Mouse (Mus musculus): ENCODE data around the gene Acat3.
A peak's percentile ranks its signal among the peaks of the same experiment; 100 is the strongest.
"Not testable (repeated sequence)": the region's sequence is repeated elsewhere in the genome, so short reads cannot be mapped to it uniquely, and the experiment has no call there.

Acat3 gene

DNA sequence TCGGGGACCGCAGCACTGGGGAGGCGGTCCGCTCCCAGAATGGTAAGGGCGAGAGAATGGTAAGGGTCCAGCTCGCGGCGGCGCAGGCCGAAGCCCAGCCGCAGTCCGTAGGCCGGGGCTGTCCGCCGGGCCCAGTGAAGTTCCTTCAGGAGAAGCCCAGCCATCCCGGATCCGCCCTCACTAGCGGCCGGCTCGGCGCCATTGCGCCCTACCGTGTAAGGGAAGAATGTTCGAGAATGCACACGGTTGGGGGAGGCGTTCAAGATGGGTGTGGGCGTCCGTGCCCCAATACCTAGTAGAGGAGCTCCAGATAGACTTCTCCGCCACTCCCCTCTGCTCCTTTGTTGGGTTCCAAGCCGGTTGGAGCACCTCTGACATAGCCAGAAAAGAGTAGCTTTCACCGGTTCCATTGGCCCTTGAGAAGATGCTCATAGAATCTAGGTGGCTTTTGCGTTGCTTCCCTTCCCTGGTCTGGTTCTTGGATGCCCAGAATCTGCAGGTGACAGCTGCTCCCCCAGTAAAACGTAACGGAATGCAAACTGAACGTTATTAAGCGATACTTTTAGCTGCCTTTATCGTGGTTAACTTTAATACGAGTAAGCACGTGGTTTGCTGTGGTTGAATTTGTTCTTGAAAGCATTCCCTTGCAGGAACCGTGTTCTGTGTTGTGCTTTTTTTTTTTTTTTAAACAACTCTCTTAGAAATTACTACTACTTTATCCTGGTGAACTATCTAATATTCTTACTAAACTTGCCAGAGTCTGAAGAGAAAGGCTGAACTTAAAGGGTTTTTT, 23.6 kb downstream of the Acat3 start:
- DNase-seq (ENCODE audit: low spot score), result peak; percentile 37

DNA sequence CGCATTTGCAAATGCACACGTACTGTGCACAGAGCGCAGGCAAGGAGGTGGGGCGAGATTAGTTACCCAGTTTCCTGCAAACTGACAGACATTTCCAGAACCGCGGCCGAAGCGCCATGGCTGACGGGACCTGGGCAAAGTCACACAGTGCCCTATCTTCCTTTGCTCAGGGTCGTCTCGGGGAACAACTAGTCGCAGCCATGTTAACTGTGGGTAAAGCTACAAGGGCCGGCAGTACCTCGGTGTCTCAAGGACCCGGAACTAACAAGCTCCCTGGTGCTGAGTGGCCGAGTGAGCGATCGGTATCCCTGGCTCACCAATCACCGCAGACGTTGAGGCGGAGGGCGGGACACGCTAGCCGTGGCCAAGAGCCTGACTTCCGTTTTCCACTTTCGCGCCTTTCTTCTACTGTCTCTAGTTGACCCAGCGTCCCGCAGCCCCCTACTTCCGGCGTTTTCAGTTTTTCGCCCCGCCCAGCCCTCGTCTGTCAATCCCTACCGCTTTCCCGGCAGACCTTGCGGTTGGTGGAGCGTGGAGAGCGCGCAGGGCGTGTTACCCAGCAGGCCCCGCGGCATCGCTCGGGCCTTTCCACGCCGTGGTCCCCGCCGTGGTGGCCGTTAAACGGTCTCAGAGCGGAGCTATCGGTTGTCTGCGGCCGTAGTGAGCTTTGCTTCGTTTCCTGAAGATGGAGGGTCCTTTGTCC, 24.4 kb downstream of the Acat3 start, which contains the start of gene Mrpl18:
Gene Mrpl18 (minus strand): TSS at position 465 of the 703 bp plus-strand sequence.
- peak; percentile 99 for DNase-seq (ENCODE audit: low spot score)

GRCm38 (mm10) chr17:12915488-12915880, 24.9 kb downstream of the Acat3 start, which contains the start of gene Tcp1:
TSS of gene Tcp1 (plus strand) at chr17:12915701.
- DNase-seq (ENCODE audit: low spot score), result no peak

DNA sequence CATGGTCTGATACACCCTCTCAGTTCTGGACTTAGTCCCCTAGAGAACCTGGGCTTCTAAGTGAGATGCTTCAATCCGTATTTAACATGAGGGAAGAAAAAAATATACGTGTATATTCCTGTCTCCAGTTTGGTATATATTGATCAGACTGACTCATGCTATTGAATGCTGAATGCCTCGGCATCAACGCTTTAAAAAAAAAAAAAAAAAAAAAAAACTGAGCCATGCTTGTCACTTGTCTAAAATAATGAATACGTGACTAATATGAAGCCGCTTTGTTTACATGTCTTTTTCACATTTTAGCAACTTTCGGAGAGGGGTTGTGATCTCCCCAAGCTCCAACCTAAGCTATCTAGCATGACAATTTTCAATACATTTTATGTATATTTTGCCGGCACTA, 30.0 kb downstream of the Acat3 start:
- no peak for DNase-seq (ENCODE audit: low spot score)

DNA sequence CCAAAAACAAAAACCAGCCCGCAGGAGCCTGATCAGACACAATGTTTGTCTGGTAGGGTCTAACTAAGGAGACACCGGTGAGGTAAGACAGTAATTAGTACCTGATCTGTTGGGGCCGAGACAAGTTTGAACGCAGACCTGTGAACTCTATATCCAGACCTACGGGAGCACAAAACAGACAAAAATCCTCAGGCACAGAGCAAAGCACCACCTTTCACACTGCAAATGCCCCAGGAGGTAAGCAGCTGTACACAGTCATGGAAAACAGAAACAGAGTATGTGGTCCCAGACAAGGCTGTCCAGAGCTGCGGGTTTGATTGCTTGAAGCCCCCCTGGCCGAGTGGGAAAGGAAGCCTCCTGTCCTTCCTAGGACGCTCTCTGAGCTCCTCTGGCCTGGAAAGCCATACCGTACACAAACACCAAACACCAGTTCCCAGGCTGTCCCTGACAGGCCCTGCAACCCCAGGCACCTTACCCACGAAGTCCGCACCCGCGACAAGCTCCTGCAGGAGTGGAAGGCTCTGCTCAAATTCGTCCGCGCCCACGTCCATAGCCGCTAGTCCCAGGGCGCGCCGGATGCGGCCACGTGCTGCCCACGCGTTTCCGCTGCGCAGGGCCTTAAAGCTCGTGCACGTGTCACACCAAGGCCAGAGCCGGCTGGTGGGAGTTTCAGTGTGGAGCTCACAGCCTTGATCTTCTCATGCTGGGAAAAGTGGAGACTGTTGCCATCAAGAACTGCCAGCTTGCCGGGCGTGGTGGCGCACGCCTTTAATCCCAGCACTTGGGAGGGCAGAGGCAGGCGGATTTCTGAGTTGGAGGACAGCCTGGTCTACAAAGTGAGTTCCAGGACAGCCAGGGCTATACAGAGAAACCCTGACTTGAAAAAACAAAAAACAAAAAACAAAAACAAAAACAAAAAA, 30.8 kb downstream of the Acat3 start, which contains the start of gene Pnldc1:
Gene Pnldc1 (minus strand): TSS at position 870 of the 920 bp plus-strand sequence.
- no peak for DNase-seq (ENCODE audit: low spot score)

DNA sequence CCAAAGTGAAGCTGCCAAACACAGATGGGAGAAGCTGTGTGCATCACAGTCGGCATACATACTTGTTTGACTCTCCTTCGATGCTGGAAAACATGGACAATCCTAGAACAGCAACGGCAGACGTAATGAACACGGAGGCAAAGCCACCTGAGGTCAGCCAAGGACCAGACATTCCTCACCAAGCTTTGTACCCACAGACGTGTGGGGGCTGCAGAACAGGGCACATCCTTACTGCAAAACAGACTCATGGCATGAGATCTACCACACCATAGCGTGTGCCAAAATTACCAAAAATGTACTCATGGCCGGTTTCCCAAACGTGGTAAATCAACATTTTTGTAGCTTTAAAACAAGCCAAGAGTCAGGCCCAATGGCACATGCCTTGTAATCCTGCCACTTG, 34.0 kb downstream of the Acat3 start:
- no peak for DNase-seq (ENCODE audit: low spot score)

GRCm38 (mm10) chr17:12905810-12906209, 34.6 kb downstream of the Acat3 start:
- no peak for DNase-seq (ENCODE audit: low spot score)

GRCm38 (mm10) chr17:12904349-12904748, 36.1 kb downstream of the Acat3 start:
- no peak for DNase-seq (ENCODE audit: low spot score)

- no peak for DNase-seq (ENCODE audit: low spot score)
Observed at GRCm38 (mm10) chr17:12903372-12904333, 36.7 kb downstream of the Acat3 start.

DNA sequence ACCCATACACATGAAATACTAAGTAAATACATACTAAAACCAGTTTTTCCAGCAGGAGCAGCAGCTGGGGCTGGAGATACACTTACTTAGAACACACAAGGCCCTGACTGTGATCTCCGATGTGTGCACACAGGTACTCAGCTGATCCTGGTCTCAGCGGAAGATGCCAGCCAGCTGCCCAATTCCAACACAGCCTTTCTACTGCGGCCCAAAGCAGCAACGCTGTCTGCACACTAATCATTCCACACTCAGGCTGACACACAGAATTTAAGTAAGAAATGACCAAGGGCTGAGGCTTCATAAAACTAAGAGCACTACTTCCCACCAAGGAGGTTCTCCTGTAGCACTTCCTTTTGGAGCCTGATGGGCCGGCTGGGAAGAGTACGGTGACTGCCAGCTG, 38.1 kb downstream of the Acat3 start:
- DNase-seq (ENCODE audit: low spot score), result no peak

- DNase-seq (ENCODE audit: low spot score), result not testable (repeated sequence)
Observed at GRCm38 (mm10) chr17:12898607-12899006, 41.8 kb downstream of the Acat3 start.

DNA sequence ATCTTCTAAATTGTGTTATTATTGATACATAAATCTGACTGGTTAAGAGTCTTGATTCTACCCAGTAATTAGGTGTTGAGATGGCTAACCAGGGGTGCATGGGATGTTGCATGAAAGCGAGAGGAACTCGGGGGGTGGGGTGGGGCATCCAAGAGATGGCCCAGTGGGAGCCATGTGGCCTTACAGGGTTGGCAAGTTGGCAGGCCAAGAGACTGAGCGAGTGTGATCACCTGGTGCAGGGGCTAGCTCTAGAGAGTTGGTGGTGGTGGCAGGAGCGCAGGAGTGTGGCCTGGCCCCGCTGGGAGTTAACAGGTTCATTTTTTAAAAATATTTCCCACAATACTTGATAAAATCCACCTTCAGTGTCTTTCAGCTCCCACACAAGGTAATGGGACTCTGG, 42.7 kb downstream of the Acat3 start:
- DNase-seq (ENCODE audit: low spot score), result no peak

DNA sequence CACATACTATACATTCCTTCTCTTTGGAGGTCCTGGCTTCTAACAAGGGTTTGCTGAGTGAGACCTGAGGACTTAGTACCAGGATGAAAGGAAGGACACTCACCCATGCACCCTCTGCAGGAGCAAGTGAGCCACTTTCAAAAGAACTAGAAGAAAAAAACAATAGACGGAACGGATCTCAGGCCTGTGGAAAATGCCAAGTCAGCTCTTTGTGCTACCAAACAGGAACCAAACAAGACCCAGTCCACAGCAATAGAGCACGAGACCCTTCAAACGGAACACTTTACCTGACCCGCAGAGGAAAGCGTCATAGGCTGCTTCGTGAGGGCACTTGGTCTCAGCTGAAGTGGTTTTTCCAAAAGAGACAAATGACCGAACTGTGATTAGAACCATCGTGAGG, 48.4 kb downstream of the Acat3 start:
- DNase-seq (ENCODE audit: low spot score), result no peak

- no peak for DNase-seq (ENCODE audit: low spot score)
Observed at GRCm38 (mm10) chr17:12891054-12891453, 49.3 kb downstream of the Acat3 start.

DNA sequence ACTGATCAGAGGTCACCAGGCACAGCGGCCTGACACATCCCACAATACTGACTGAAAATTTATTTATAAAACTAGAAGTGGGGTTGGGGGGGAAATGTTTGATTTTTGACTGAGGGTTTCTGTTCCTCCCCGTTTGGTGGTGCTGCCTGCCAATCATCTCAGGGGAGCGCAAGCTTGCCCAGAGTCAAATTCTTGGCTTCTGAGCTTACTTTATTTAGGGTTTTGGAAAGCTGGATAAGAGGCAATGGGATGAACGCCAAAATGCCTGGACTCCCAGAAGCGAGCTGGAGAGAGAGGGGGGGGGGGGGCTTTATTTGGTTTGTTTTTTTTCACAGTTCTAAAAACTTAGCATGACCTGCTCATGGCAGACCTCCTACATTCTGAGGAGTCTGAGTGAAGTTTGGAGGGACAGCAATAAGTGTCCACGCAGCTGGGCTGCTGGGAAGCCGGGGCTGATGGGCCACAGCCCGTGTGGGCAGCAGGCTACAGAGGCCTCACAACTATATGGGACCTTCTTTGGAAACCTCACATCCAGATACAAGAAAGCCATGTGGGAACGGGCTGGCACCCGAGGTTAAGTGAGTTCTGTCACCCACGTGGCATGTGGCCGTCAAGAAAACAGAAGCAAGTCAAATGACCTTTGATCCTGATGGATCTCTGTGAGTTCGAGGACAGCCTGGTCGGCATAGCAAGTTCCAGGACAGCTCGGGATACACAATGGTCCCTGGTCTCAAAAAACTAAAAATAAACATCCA, 53.2 kb downstream of the Acat3 start:
- no peak for DNase-seq (ENCODE audit: low spot score)

DNA sequence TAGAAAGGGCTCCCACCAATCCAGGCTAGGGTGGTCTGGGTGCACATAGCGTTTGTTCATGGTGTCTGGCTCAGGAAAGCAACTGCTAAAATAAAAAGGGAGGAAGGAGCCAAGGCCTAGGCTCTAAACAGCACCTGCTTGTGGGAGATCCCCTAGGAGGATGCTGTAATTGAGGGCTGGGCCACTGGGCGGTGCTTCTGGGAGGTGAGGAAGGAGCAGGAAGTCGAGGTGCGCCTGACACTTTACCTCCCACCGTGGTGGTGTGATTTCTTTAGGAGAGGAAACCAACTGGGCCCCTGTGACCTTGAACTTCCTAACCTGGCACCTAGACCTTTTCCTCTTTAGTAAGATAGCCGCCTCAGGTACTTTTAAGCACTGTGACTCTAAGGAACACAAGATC, 53.8 kb downstream of the Acat3 start:
- no peak for DNase-seq (ENCODE audit: low spot score)

GRCm38 (mm10) chr17:12881216-12881615, 59.2 kb downstream of the Acat3 start:
- DNase-seq (ENCODE audit: low spot score), result no peak

DNA sequence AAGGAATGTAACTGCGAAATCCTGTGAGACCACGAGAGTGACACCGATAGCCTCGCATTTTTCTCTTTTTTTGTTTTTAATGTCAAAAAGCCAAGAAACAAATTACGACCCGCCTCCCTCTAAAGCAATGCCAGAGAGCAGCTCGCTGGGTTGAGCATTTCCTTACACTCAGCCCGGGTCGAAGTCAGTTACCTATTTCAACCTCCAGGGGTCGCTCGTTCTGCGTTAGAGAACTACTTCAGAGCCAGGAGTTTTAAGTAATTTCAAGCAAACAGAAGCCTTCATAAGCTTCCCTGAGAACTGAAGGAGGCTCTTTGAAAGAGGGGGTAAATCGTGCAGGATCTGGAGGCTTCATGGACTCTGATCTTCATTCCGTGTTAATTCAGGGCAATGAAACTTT, 60.2 kb downstream of the Acat3 start:
- DNase-seq (ENCODE audit: low spot score), result peak; percentile 74

DNA sequence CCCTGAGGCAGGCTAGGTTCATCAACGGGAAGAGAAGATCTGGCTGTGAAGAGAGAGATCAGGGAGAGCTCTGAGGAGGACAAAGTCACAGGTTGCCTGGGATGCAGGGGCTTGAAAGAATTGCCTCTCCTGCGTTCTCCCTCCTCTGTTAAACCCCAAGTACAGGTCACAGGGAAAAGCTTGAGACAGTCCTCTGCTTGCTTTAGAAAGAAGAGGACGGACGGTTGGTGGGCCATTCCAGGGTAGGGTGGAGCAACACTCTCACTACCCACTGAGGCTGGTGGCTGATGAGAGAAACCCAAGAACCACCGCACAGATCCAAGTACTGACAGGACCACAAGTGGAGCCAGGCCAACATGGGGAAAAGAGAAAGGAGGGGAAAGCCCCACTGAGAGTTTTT, 64.7 kb downstream of the Acat3 start, which contains the start of gene Mrgprh:
Gene Mrgprh (plus strand): TSS at position 301 of the 400 bp plus-strand sequence.
- no peak for DNase-seq (ENCODE audit: low spot score)

Data from left cerebral cortex, adult 11 months (tissue).